Mouse (Mus musculus) neural tube, embryonic 14.5 days (tissue): Measurements from ENCODE around the gene Kif13a. TPM values are rescaled to one million over a fixed set of nuclear protein-coding genes. Genes with fewer than 3 reads are reported as not detected.

ENCODE experiments used
- ATAC-seq: fragments of 200-750 bp; cut with Nextera tagmentation; 2 replicates; pipeline ENCODE4 v1.8.0; 2017; ENCODE audit warnings: low read depth, mild to moderate bottlenecking, moderate TSS enrichment, moderate library complexity
- H3K27ac ChIP-seq: fragments of 300-500 bp; sonication (generic); 2 replicates; pipeline ENCODE4 v1.5.1; 2014; ENCODE audit warnings: low read depth, mild to moderate bottlenecking, control low read depth, low read length, moderate library complexity, mixed read lengths
- H3K27me3 ChIP-seq: fragments of 300-500 bp; sonication (generic); 2 replicates; pipeline ENCODE4 v1.6.1; 2014; ENCODE audit warnings: low read length; ENCODE audit not compliant: control insufficient read depth, insufficient read depth
- H3K36me3 ChIP-seq: fragments of 300-500 bp; sonication (generic); 2 replicates; pipeline ENCODE4 v1.6.1; 2014; ENCODE audit warnings: low read length, mixed read lengths; ENCODE audit not compliant: control insufficient read depth, insufficient read depth
- H3K4me1 ChIP-seq: fragments of 300-500 bp; sonication (generic); 2 replicates; pipeline ENCODE4 v1.6.1; 2014; ENCODE audit warnings: low read length; ENCODE audit not compliant: control insufficient read depth, insufficient read depth
- H3K4me2 ChIP-seq: fragments of 300-500 bp; sonication (generic); 2 replicates; pipeline ENCODE4 v1.6.1; 2014; ENCODE audit warnings: mild to moderate bottlenecking, low read depth, low read length, control low read depth
- H3K4me3 ChIP-seq: fragments of 300-500 bp; sonication (generic); 2 replicates; pipeline ENCODE4 v1.5.1; 2014; ENCODE audit warnings: low read depth, low read length, control low read depth, mixed read lengths
- H3K9ac ChIP-seq: fragments of 300-500 bp; sonication (generic); replicated peaks from 2 replicates; pipeline ENCODE4 v1.6.1; 2014; ENCODE audit warnings: low read depth, mild to moderate bottlenecking, control low read depth, low read length, mixed read lengths
- H3K9me3 ChIP-seq: fragments of 300-500 bp; sonication (generic); 2 replicates; pipeline ENCODE4 v1.6.1; 2016; ENCODE audit warnings: low read length; ENCODE audit not compliant: control insufficient read depth
- WGBS: fragments of 180-500 bp; shearing (Covaris S2); extraction: QIAGEN DNeasy Blood & Tissue Kit; methylation state at CpG from one replicate; pipeline ENCODE4 v1.1.7; 2014; 5-methylcytosine and 5-hydroxymethylcytosine counted together
- polyA plus RNA-seq: library from polyadenylated mRNA; unstranded; fragments of >200 nt; fragmentation: Nextera tagmentation; extraction: Ambion mirVana; gene quantifications from 2 replicates; pipeline ENCODE4 v1.2.1, GENCODE M21; 2014

The Kif13a gene
- polyA plus RNA-seq, 1 experiment from 2014 or later = 10.4 TPM

GRCm38 (mm10) chr13:46807901-46808300 is 121.8 kb downstream of the Kif13a start:
- no peaks in the 10 kb centered on the region for H3K27me3 ChIP-seq
- H3K27ac ChIP-seq = no peak overlapping the region
- WGBS = 93% methylated on average over 11 of the region's 11 CpGs
- 0 out of 2 replicates have a peak, but pooled peaks cover 3% of the 10 kb centered on the region for H3K36me3 ChIP-seq
- ATAC-seq = no peak
- no peak overlapping the region for H3K4me2 ChIP-seq
- H3K9me3 ChIP-seq = no peaks in the 10 kb centered on the region
- no peak overlapping the region for H3K9ac ChIP-seq
- no peak overlapping the region for H3K4me3 ChIP-seq
- no peaks in the 10 kb centered on the region for H3K4me1 ChIP-seq

DNA sequence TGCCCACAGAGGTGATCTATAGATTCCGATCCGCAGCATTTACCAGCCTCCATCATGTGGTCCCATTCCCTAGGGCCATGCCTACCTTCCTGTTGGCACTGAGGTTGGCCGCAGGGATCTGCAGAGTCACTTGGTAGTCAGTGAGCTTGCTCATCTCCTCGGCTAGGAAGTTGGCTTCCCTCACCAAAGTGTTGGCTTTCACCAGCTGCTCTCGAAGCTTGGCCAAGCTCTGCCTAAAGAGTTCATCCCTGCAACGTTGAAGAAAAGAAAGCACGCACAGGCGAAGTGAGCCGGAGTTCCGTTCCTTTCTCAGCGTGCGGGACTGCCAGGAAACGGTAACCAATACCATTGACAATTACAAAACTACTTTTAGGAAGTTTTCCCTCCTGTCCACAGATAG is 128.5 kb downstream of the Kif13a start:
- no peak overlapping the region for H3K4me3 ChIP-seq

DNA sequence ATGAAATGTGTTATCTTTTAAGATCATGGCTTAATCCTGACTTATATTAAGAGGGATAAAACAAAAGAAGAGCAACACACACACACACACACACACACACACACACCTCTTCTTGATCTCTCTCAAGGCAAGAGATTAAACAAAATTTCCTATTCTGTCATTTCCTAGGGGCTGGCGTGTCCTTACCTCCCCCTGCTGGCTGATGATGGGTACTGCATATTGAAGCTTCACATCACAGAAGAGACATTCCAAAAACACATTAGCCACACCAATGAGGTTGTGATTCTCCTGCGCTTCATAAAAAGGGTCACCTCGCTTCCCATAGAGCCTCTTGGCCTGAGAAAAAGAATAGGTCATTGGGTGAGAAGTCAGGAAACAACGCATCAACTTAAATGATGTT is 131.5 kb downstream of the Kif13a start:
- Histone ChIP-seq H3K4me1 (no peaks in the 10 kb centered on the region), H3K27me3 (no peaks in the 10 kb centered on the region), H3K4me3 (no peak overlapping the region), H3K9ac (no peak overlapping the region), H3K36me3 (peaks cover 3% of the 10 kb centered on the region; the same call in 1 of the 2 replicates), H3K4me2 (no peak overlapping the region), H3K27ac (no peak overlapping the region), H3K9me3 (no peaks in the 10 kb centered on the region)
- ATAC-seq = no peak
- WGBS = 41% methylated on average over 4 of the region's 4 CpGs

More for the DNA sequence above, 128.5 kb downstream of the Kif13a start:
- Histone ChIP-seq H3K9ac (no peak overlapping the region), H3K4me1 (no peaks in the 10 kb centered on the region), H3K27me3 (no peaks in the 10 kb centered on the region), H3K9me3 (no peaks in the 10 kb centered on the region), H3K27ac (no peak overlapping the region), H3K4me2 (no peak overlapping the region), H3K36me3 (peaks cover under 1% of the 10 kb centered on the region; the same call in 1 of the 2 replicates)
- ATAC-seq = no peak
- 97% methylated on average over 13 of the region's 13 CpGs for WGBS

DNA sequence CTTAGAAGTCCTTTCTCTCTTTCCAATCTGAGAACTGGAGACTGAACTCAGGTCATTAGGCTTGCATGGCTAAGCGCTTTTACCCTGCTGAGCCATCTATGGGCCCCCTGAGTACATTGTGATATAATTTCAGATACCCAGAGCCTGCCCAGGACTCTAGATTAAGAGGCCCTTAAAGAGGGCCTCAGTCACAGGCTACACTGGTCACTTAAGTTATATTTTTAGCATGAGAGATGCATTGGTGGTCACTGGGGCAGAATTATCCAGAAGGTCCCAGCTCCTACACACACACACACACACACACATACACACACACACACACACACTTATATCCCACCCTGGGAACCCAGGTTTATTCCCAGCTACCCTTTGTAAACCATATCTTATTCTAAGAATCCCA is 133.3 kb downstream of the Kif13a start:
- no peak overlapping the region for H3K9ac ChIP-seq
- no peak for ATAC-seq
- no peaks in the 10 kb centered on the region for H3K9me3 ChIP-seq
- WGBS = 100% methylated on average over 1 of the region's 1 CpGs
- H3K36me3 ChIP-seq = peaks cover 3% of the 10 kb centered on the region; the same call in 1 of the 2 replicates
- no peaks in the 10 kb centered on the region for H3K27me3 ChIP-seq
- no peak overlapping the region for H3K4me2 ChIP-seq
- no peaks in the 10 kb centered on the region for H3K4me1 ChIP-seq
- no peak overlapping the region for H3K27ac ChIP-seq
- H3K4me3 ChIP-seq = no peak overlapping the region

DNA sequence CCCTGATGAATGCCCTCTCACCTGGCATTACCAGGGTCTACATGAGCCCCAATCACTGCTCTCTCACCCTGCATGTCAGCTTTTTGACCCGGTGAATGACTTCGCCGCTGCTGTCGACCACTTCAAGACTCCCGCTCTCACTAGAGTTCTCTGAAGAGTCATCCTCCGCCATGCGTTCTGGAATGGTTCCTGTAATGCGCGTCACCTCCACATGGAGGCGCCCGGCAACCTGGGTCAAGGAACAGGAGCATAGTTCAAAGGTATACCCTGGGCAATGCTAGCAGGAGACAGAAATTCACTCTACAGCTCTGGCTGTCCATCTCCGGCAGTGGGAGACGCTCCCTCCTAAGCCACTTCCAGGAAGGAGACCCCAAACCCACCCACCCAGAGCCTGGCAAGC is 135.8 kb downstream of the Kif13a start:
- ATAC-seq = no peak
- Histone ChIP-seq H3K4me1 (no peaks in the 10 kb centered on the region), H3K36me3 (0 out of 2 replicates have a peak, but pooled peaks cover 9% of the 10 kb centered on the region), H3K9ac (no peak overlapping the region), H3K27ac (no peak overlapping the region), H3K27me3 (no peaks in the 10 kb centered on the region), H3K4me2 (no peak overlapping the region), H3K9me3 (no peaks in the 10 kb centered on the region), H3K4me3 (no peak overlapping the region)
- WGBS = 75% methylated on average over 13 of the region's 13 CpGs

GRCm38 (mm10) chr13:46788452-46788851 is 141.2 kb downstream of the Kif13a start:
- H3K27me3 ChIP-seq = no peaks in the 10 kb centered on the region
- peaks cover 13% of the 10 kb centered on the region; the same call in 1 of the 2 replicates for H3K36me3 ChIP-seq
- no peaks in the 10 kb centered on the region for H3K9me3 ChIP-seq
- H3K4me1 ChIP-seq = no peaks in the 10 kb centered on the region
- H3K4me2 ChIP-seq = no peak overlapping the region
- ATAC-seq = no peak
- no peak overlapping the region for H3K27ac ChIP-seq
- WGBS = 82% methylated on average over 8 of the region's 8 CpGs
- no peak overlapping the region for H3K9ac ChIP-seq
- no peak overlapping the region for H3K4me3 ChIP-seq

DNA sequence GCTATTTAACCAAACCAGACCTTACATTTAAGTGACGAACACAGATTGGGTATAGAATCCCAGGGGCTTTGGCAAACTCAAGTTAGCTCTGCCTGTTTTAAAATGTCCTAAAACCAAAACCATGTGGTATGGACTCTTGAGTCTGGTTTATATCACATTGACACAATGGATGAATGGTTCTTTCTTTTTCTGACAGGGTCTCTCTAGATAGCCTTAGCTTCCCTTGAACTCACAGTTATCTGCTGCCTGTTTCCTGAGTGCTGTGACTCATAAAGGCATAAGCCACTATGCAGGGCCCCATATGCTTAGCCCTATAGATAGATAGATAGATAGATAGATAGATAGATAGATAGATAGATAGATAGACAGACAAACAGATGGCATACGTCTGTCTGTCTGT is 142.8 kb downstream of the Kif13a start:
- Histone ChIP-seq H3K4me3 (no peak overlapping the region), H3K9me3 (no peaks in the 10 kb centered on the region), H3K4me1 (no peaks in the 10 kb centered on the region), H3K9ac (no peak overlapping the region), H3K4me2 (no peak overlapping the region), H3K36me3 (peaks cover 13% of the 10 kb centered on the region; the same call in 1 of the 2 replicates), H3K27ac (no peak overlapping the region), H3K27me3 (no peaks in the 10 kb centered on the region)
- no peak for ATAC-seq
- 87% methylated on average over 2 of the region's 2 CpGs for WGBS

DNA sequence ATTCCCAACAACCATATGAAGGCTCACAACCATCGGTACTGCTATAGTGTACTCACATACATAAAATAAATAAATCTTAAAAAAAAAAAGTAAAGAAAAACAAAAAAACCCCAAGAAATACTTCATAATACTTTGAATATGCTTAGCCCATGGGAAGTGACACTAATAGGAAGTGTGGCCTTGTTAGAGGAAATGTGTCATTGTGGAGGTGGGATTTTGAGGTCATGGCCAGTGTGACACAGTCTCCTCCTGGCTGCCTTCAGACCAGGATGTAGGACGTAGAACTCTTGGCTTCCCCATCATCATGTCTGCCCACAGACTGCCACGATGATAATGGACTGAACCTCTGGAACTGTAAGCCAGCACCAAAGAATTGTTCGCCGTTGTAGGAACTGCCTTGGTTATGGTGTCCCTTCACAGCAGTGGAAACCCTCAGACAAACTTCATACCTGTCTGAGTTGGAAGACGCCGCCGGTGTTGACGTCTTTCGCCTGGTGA is 143.6 kb downstream of the Kif13a start:
- Histone ChIP-seq H3K36me3 (peaks cover 13% of the 10 kb centered on the region; the same call in 1 of the 2 replicates), H3K4me3 (no peak overlapping the region), H3K4me2 (no peak overlapping the region), H3K4me1 (no peaks in the 10 kb centered on the region), H3K27ac (no peak overlapping the region), H3K27me3 (no peaks in the 10 kb centered on the region), H3K9ac (no peak overlapping the region), H3K9me3 (no peaks in the 10 kb centered on the region)
- 97% methylated on average over 10 of the region's 10 CpGs for WGBS
- ATAC-seq = no peak

DNA sequence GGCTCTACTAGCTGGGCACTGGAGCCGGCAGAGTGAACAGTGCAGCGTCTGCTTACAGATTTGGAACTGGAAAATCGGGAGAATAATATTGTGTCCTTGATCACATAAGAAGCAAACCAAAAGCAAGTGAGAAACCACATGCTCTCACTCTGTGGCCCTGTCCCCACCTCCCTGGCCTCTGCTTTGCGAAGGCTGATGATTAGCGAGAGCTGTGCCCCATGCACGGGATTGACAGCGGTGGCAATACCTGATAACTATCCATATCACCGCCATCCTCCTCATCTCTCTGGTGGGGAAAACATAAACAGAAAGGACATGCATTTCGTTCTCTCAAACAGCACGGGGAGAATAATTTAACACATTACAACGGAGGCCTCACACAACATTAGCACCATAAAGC is 149.3 kb downstream of the Kif13a start:
- WGBS = 80% methylated on average over 11 of the region's 11 CpGs
- Histone ChIP-seq H3K9ac (no peak overlapping the region), H3K4me2 (no peak overlapping the region), H3K4me1 (peaks cover 3% of the 10 kb centered on the region; the same call in 1 of the 2 replicates), H3K36me3 (peaks cover 4% of the 10 kb centered on the region; the same call in 1 of the 2 replicates), H3K4me3 (no peak overlapping the region), H3K27ac (no peak overlapping the region), H3K27me3 (no peaks in the 10 kb centered on the region), H3K9me3 (no peaks in the 10 kb centered on the region)
- ATAC-seq = no peak
